Mouse (Mus musculus) megakaryocyte, embryonic 14.5 days (primary cell): ENCODE measurements around the gene Ifit1. TPM values are rescaled to one million over a fixed set of nuclear protein-coding genes. Genes with fewer than 3 reads are reported as not detected.
"Not testable (repeated sequence)": the region's sequence is repeated elsewhere in the genome, so short reads cannot be mapped to it uniquely, and the experiment has no call there.

Source experiments
- H3K27me3 ChIP-seq: replicated peaks from 2 replicates; pipeline ENCODE3; 2012; ENCODE audit warnings: inconsistent platforms
- H3K36me3 ChIP-seq: replicated peaks from 2 replicates; pipeline ENCODE3; 2012; ENCODE audit warnings: low read length, inconsistent platforms, mixed read lengths
- H3K4me1 ChIP-seq: 2 replicates; pipeline ENCODE4 v1.6.1; 2012; ENCODE audit warnings: inconsistent platforms
- H3K4me3 ChIP-seq: replicated peaks from 2 replicates; pipeline ENCODE3; 2012; ENCODE audit warnings: moderate library complexity, mild to moderate bottlenecking, inconsistent platforms
- H3K9me3 ChIP-seq: 2 replicates; pipeline ENCODE4 v1.6.1; 2012; ENCODE audit warnings: inconsistent platforms
- FLI1 ChIP-seq: IDR thresholded peaks from 2 replicates; pipeline ENCODE4 v1.6.1; 2012; ENCODE audit warnings: low read length, inconsistent platforms, mixed read lengths
- GATA1 ChIP-seq: IDR thresholded peaks from 3 replicates; pipeline ENCODE4 v1.6.1; 2012; ENCODE audit warnings: mixed read lengths, low read length, inconsistent platforms, borderline replicate concordance
- polyA plus RNA-seq: library from polyadenylated mRNA; stranded (reverse); fragments of >175 nt; gene quantifications from 2 replicates; pipeline ENCODE4 v1.2.3, GENCODE M21; 2012; ENCODE audit warnings: low replicate concordance; ENCODE audit not compliant: insufficient read depth

The Ifit1 gene
- polyA plus RNA-seq = 1.2 TPM in 1 of 2 replicates, not detected in the other

- Histone ChIP-seq H3K27me3 (peaks cover 3% of the 10 kb centered on the region), H3K36me3 (no peaks in the 10 kb centered on the region), H3K9me3 (no peaks in the 10 kb centered on the region), H3K4me3 (peak within 1 kb of the TSS; percentile 90), H3K4me1 (peaks cover 44% of the 10 kb centered on the region)
- TF ChIP-seq FLI1 = no peak
- TF ChIP-seq GATA1 = no peak
Measured at GRCm38 (mm10) chr19:34640623-34641022, at the start of gene Ifit1, which contains the start of gene Ifit1bl2. TSS of gene Ifit1 (plus strand) at chr19:34640871. TSS of gene Ifit1bl2 (minus strand) at chr19:34640743.

GRCm38 (mm10) chr19:34593456-34593855 is 47.2 kb upstream of the Ifit1 start:
- H3K36me3 ChIP-seq = no peaks in the 10 kb centered on the region
- H3K4me1 ChIP-seq = peaks cover 5% of the 10 kb centered on the region; the same call in 1 of the 2 replicates
- TF ChIP-seq GATA1 (no peak), FLI1 (no peak)
- H3K9me3 ChIP-seq = no peaks in the 10 kb centered on the region
- H3K4me3 ChIP-seq = no peak overlapping the region
- H3K27me3 ChIP-seq = peaks cover 8% of the 10 kb centered on the region

- not testable (repeated sequence) for H3K36me3 ChIP-seq, H3K4me1 ChIP-seq, H3K27me3 ChIP-seq, H3K9me3 ChIP-seq, H3K4me3 ChIP-seq
Measured at GRCm38 (mm10) chr19:34594523-34594922, 46.1 kb upstream of the Ifit1 start.

- TF ChIP-seq GATA1 (no peak), FLI1 (no peak)
- Histone ChIP-seq H3K4me1 (peaks cover 6% of the 10 kb centered on the region; the same call in 1 of the 2 replicates), H3K36me3 (no peaks in the 10 kb centered on the region), H3K9me3 (no peaks in the 10 kb centered on the region), H3K27me3 (peaks cover 8% of the 10 kb centered on the region), H3K4me3 (no peak overlapping the region)
Measured at GRCm38 (mm10) chr19:34596811-34597210, 43.9 kb upstream of the Ifit1 start.

- Histone ChIP-seq H3K27me3 (peaks cover 8% of the 10 kb centered on the region), H3K36me3 (no peaks in the 10 kb centered on the region), H3K4me3 (no peak overlapping the region), H3K9me3 (no peaks in the 10 kb centered on the region), H3K4me1 (peaks cover 10% of the 10 kb centered on the region)
- no peak for TF ChIP-seq GATA1
- TF ChIP-seq FLI1 = no peak
Measured at GRCm38 (mm10) chr19:34598341-34598740, 42.3 kb upstream of the Ifit1 start.

- H3K9me3 ChIP-seq, H3K36me3 ChIP-seq, H3K4me3 ChIP-seq, H3K27me3 ChIP-seq: not testable (repeated sequence)
- peaks cover 10% of the 10 kb centered on the region for H3K4me1 ChIP-seq
Measured at GRCm38 (mm10) chr19:34599250-34599649, 41.4 kb upstream of the Ifit1 start.

GRCm38 (mm10) chr19:34601888-34602287 is 38.8 kb upstream of the Ifit1 start, which contains the start of gene Ifit1bl1:
TSS of gene Ifit1bl1 (minus strand) at chr19:34601956.
- not testable (repeated sequence) for H3K27me3 ChIP-seq, H3K4me3 ChIP-seq, H3K9me3 ChIP-seq, H3K36me3 ChIP-seq, H3K4me1 ChIP-seq

- no peak for TF ChIP-seq FLI1
- no peak for TF ChIP-seq GATA1
- H3K4me3 ChIP-seq = no peak overlapping the region
- H3K9me3 ChIP-seq = no peaks in the 10 kb centered on the region
- H3K27me3 ChIP-seq = peaks cover 2% of the 10 kb centered on the region
- peaks cover 4% of the 10 kb centered on the region for H3K4me1 ChIP-seq
- no peaks in the 10 kb centered on the region for H3K36me3 ChIP-seq
Measured at GRCm38 (mm10) chr19:34605472-34605871, 35.2 kb upstream of the Ifit1 start.

GRCm38 (mm10) chr19:34607237-34608051 is 33.2 kb upstream of the Ifit1 start, which contains the start of gene Ifit3b:
TSS of gene Ifit3b (plus strand) at chr19:34607970.
- not testable (repeated sequence) for H3K4me1 ChIP-seq, H3K36me3 ChIP-seq, H3K9me3 ChIP-seq, H3K27me3 ChIP-seq
- peak within 1 kb of the TSS; percentile 72 for H3K4me3 ChIP-seq

GRCm38 (mm10) chr19:34610118-34610517 is 30.6 kb upstream of the Ifit1 start:
- not testable (repeated sequence) for H3K36me3 ChIP-seq, H3K9me3 ChIP-seq, H3K4me3 ChIP-seq, H3K27me3 ChIP-seq, H3K4me1 ChIP-seq

- H3K9me3 ChIP-seq, H3K27me3 ChIP-seq, H3K4me1 ChIP-seq: not testable (repeated sequence)
Measured at GRCm38 (mm10) chr19:34612243-34613001, 28.2 kb upstream of the Ifit1 start.

More at GRCm38 (mm10) chr19:34612243-34613001, 28.2 kb upstream of the Ifit1 start:
- H3K36me3 ChIP-seq, H3K4me3 ChIP-seq: not testable (repeated sequence)
